19 mouse cellular contexts compared by ENCODE assay signal in genomic region chr5:33518860-33519259, GRCm38 (mm10).
DNase-seq lines count a peak whose midpoint lies in the region; ATAC-seq and TF ChIP-seq lines count a peak whose summit lies in the region.
"Had no signal": no experiment of that assay in that cellular context is flagged by ENCODE, and none has a peak within 500 bp of the region (broad histone marks: within the 10 kb centered on the region; RNA-seq: fewer than 3 reads in every experiment).

No protein-coding gene starts in this region.

- H3K9me3 ChIP-seq in hindbrain, embryonic 11.5 days (ENCODE audit: control insufficient read depth, low read length): no peaks in the 10 kb centered on the region
- no peaks in the 10 kb centered on the region for H3K9me3 ChIP-seq in hindbrain, embryonic 12.5 days (replicated peaks)
- H3K9me3 ChIP-seq in E14TG2a.4 (ENCODE audit: low read length): no peaks in the 10 kb centered on the region
- H3K9me3 ChIP-seq in hindbrain, embryonic 16.5 days (ENCODE audit: control insufficient read depth, low read length): no peaks in the 10 kb centered on the region
- H3K9me3 ChIP-seq: liver, embryonic 12.5 days; lung, embryonic 15.5 days; neural tube, embryonic 12.5 days had no signal

- TF ChIP-seq POLR2A in brain, embryonic 14.5 days (IDR thresholded peaks at IDR 0.05; ENCODE audit: borderline replicate concordance, extremely low read depth, insufficient read depth, insufficient read length, poor library complexity, severe bottlenecking): no peak
- TF ChIP-seq POLR2A in lung, adult 2 months (IDR thresholded peaks at IDR 0.05; ENCODE audit: borderline replicate concordance, extremely low read depth, low read depth, low read length): no peak

- no peak for TF ChIP-seq CTCF in E14TG2a.4 (conservative IDR thresholded peaks at IDR 0.05; ENCODE audit: low read length)
- TF ChIP-seq CTCF in brain, embryonic 14.5 days (IDR thresholded peaks at IDR 0.05; ENCODE audit: borderline replicate concordance, extremely low read depth, insufficient read depth, insufficient read length): no peak
- TF ChIP-seq CTCF in lung, adult 2 months (IDR thresholded peaks at IDR 0.05; ENCODE audit: insufficient read depth, low read length): no peak

- no peaks in the 10 kb centered on the region; the same call in 1 of the 2 replicates for H3K4me1 ChIP-seq in hindbrain, embryonic 11.5 days (replicated peaks; ENCODE audit: control insufficient read depth, insufficient read depth, low read length)
- peaks cover 15% of the 10 kb centered on the region for H3K4me1 ChIP-seq in hindbrain, embryonic 12.5 days
- H3K4me1 ChIP-seq in E14TG2a.4 (replicated peaks; ENCODE audit: low read depth, low read length): peaks cover 95% of the 10 kb centered on the region
- peaks cover 5% of the 10 kb centered on the region; the same call in 1 of the 2 replicates for H3K4me1 ChIP-seq in hindbrain, embryonic 16.5 days (ENCODE audit: control insufficient read depth, insufficient read depth, low read depth, low read length)
- H3K4me1 ChIP-seq in lung, adult 2 months (ENCODE audit: control insufficient read depth, insufficient read depth, low read length): no peaks in the 10 kb centered on the region
- H3K4me1 ChIP-seq: liver, embryonic 12.5 days; lung, embryonic 15.5 days had no signal

- no peaks in the 10 kb centered on the region for H3K36me3 ChIP-seq in hindbrain, embryonic 11.5 days (ENCODE audit: control insufficient read depth, insufficient read depth, low read length)
- no peaks in the 10 kb centered on the region for H3K36me3 ChIP-seq in hindbrain, embryonic 12.5 days
- peaks cover 99% of the 10 kb centered on the region for H3K36me3 ChIP-seq in E14TG2a.4 (ENCODE audit: insufficient read depth, low read length)
- H3K36me3 ChIP-seq in hindbrain, embryonic 16.5 days (ENCODE audit: control insufficient read depth, insufficient read depth, low read length): no peaks in the 10 kb centered on the region
- H3K36me3 ChIP-seq: liver, embryonic 12.5 days; lung, embryonic 15.5 days; neural tube, embryonic 12.5 days had no signal

- no peak overlapping the region for H3K27ac ChIP-seq in hindbrain, embryonic 11.5 days (ENCODE audit: low read depth, low read length)
- no peak overlapping the region for H3K27ac ChIP-seq in hindbrain, embryonic 12.5 days
- no peak overlapping the region for H3K27ac ChIP-seq in hindbrain, embryonic 16.5 days (ENCODE audit: low read depth, low read length)
- H3K27ac ChIP-seq: heart, adult 2 months; liver, embryonic 12.5 days; lung, embryonic 15.5 days; macrophage; neural tube, embryonic 12.5 days had no signal

- no peak overlapping the region for H3K4me2 ChIP-seq in hindbrain, embryonic 11.5 days (replicated peaks; ENCODE audit: low read depth, low read length)
- H3K4me2 ChIP-seq in hindbrain, embryonic 12.5 days (replicated peaks): no peak overlapping the region
- H3K4me2 ChIP-seq in hindbrain, embryonic 16.5 days (ENCODE audit: low read length): no peak overlapping the region
- H3K4me2 ChIP-seq: liver, embryonic 12.5 days; lung, embryonic 15.5 days; neural tube, embryonic 12.5 days had no signal

- ATAC-seq in hindbrain, embryonic 11.5 days (ENCODE audit: low FRiP score): peak; percentile 22; the same call in 1 of the 2 replicates
- no peak for ATAC-seq in hindbrain, embryonic 12.5 days (ENCODE audit: low FRiP score)
- ATAC-seq in hindbrain, embryonic 16.5 days: peak; percentile 67
- ATAC-seq in megakaryocyte-erythroid progenitor cell, adult 5-6 weeks (replicated peaks; ENCODE audit: low FRiP score, low TSS enrichment, poor library complexity, severe bottlenecking): no peak
- ATAC-seq: liver, embryonic 12.5 days; Patski had no signal

- 55% methylated on average over 6 of the region's 6 CpGs for WGBS in hindbrain, embryonic 11.5 days
- 33% methylated on average over 6 of the region's 6 CpGs for WGBS in hindbrain, embryonic 12.5 days
- WGBS in hindbrain, embryonic 16.5 days: 28% methylated on average over 6 of the region's 6 CpGs
- WGBS in lung, adult 2 months: 52% methylated on average over 6 of the region's 6 CpGs

- no peaks in the 10 kb centered on the region for H3K27me3 ChIP-seq in hindbrain, embryonic 11.5 days (ENCODE audit: control insufficient read depth, insufficient read depth, low read length)
- H3K27me3 ChIP-seq in hindbrain, embryonic 12.5 days: peaks cover 25% of the 10 kb centered on the region; the same call in 1 of the 2 replicates
- no peaks in the 10 kb centered on the region for H3K27me3 ChIP-seq in E14TG2a.4 (ENCODE audit: insufficient read depth, low read length)
- peaks cover 3% of the 10 kb centered on the region for H3K27me3 ChIP-seq in hindbrain, embryonic 16.5 days (replicated peaks; ENCODE audit: control insufficient read depth, insufficient read depth, low read length)
- H3K27me3 ChIP-seq: lung, embryonic 15.5 days had no signal

- no peak for DNase-seq in hindbrain, embryonic 11.5 days (ENCODE audit: low spot score)
- peak; percentile 28 for DNase-seq in brain, embryonic 14.5 days (ENCODE audit: low read depth)
- no peak for DNase-seq in cerebellum, postnatal 14 days
- no peak for DNase-seq in lung, adult 2 months
- DNase-seq: cerebellum, adult 9-11 months; gastrocnemius, postnatal 10 days; heart, adult 2 months; kidney, adult 8-10 months; layer of hippocampus, postnatal 36 days; thymus, postnatal 36 days had no signal

- no peak overlapping the region for H3K4me3 ChIP-seq in hindbrain, embryonic 11.5 days (ENCODE audit: low read depth, low read length)
- H3K4me3 ChIP-seq in hindbrain, embryonic 12.5 days: no peak overlapping the region
- peak overlapping the region; percentile 43 for H3K4me3 ChIP-seq in E14TG2a.4 (replicated peaks; ENCODE audit: low read length)
- H3K4me3 ChIP-seq in hindbrain, embryonic 16.5 days (ENCODE audit: low read length): no peak overlapping the region
- no peak overlapping the region for H3K4me3 ChIP-seq in lung, adult 2 months (replicated peaks; ENCODE audit: extremely low read depth, low read depth, low read length)
- H3K4me3 ChIP-seq: heart, adult 2 months; liver, embryonic 12.5 days; lung, embryonic 15.5 days; neural tube, embryonic 12.5 days had no signal

- H3K9ac ChIP-seq in hindbrain, embryonic 11.5 days (ENCODE audit: low read depth, low read length): no peak overlapping the region
- H3K9ac ChIP-seq in hindbrain, embryonic 12.5 days: no peak overlapping the region
- H3K9ac ChIP-seq in hindbrain, embryonic 16.5 days (ENCODE audit: low read depth, low read length): no peak overlapping the region
- H3K9ac ChIP-seq: liver, embryonic 12.5 days; lung, embryonic 15.5 days; neural tube, embryonic 12.5 days had no signal

Comparison
In these comparisons a context has a peak if more than half of its experiments do, and no peak if none do; other contexts are left out.
1. ATAC-seq: peak in hindbrain, embryonic 11.5 days (single experiment) and hindbrain, embryonic 16.5 days (single experiment); none in hindbrain, embryonic 12.5 days (single experiment) and megakaryocyte-erythroid progenitor cell, adult 5-6 weeks (single experiment).